Mouse (Mus musculus) heart, postnatal 10 days (tissue): Measurements from ENCODE around the gene Srsf10. TPM values are rescaled to one million over a fixed set of nuclear protein-coding genes. Genes with fewer than 3 reads are reported as not detected.

Experiments
- DNase-seq, 2 experiments: peaks; one replicate each; pipeline ENCODE4 v3.0.0; 2021
- intact Hi-C: fragments of 180-260 bp; cut with DNase I; formaldehyde crosslinking; loops from one replicate; pipeline ENCODE4 v1.15.1; 2025
- total RNA-seq, 2 experiments: library from RNA; stranded (reverse); gene quantifications; 2 replicates each; pipeline ENCODE4 v1.2.3; 2021

Gene Srsf10
- total RNA-seq, 2 experiments from 2014 or later = 61.2 to 64.1 TPM

GRCm38 (mm10) chr4:135853987-135854546 lies 1.5 kb upstream of the Srsf10 start:
- intact Hi-C loops = no loop called here

GRCm38 (mm10) chr4:135854630-135855029 lies 917 bp upstream of the Srsf10 start:
- DNase-seq = no peak
- intact Hi-C loops = no loop called here

More at GRCm38 (mm10) chr4:135853987-135854546, 1.5 kb upstream of the Srsf10 start:
- DNase-seq = no peak

GRCm38 (mm10) chr4:135855080-135855479 lies 467 bp upstream of the Srsf10 start:
- intact Hi-C loops = no loop called here
- DNase-seq = no peak

GRCm38 (mm10) chr4:135856223-135857091 lies 910 bp downstream of the Srsf10 start:
- intact Hi-C loops = loop anchor here (1.0 kb wide), 1 partner anchor 17 kb away; the partner anchor contains the start of gene Pnrc2
- DNase-seq = peak; percentile 74 to 82

GRCm38 (mm10) chr4:135857597-135858186 lies 2.1 kb downstream of the Srsf10 start:
- intact Hi-C loops = no loop called here
- DNase-seq = no peak

- intact Hi-C loops = no loop called here
- no peak for DNase-seq
Measured at GRCm38 (mm10) chr4:135868996-135869395, 13.4 kb downstream of the Srsf10 start.

- DNase-seq = no peak
- intact Hi-C loops = no loop called here
Measured at GRCm38 (mm10) chr4:135870227-135871023, 14.9 kb downstream of the Srsf10 start.

GRCm38 (mm10) chr4:135872015-135872414 lies 16.5 kb downstream of the Srsf10 start:
- DNase-seq = no peak
- intact Hi-C loops = no loop called here

GRCm38 (mm10) chr4:135872589-135873391 lies 17.2 kb downstream of the Srsf10 start:
- intact Hi-C loops = loop anchor here (1.0 kb wide), 1 partner anchor 16 kb away; no protein-coding TSS in a partner anchor
- peak in 1 of 2 experiments; percentile 43 for DNase-seq

- DNase-seq = peak; percentile 93 to 94
- intact Hi-C loops = loop anchor here (1.0 kb wide), 1 partner anchor 17 kb away; no protein-coding TSS in a partner anchor
Measured at GRCm38 (mm10) chr4:135873526-135874202, 18.1 kb downstream of the Srsf10 start, which contains the start of gene Pnrc2. Gene Pnrc2 (minus strand): TSS chr4:135873850.

- no peak for DNase-seq
- intact Hi-C loops = no loop called here
Measured at GRCm38 (mm10) chr4:135874564-135875535, 19.3 kb downstream of the Srsf10 start.

- intact Hi-C loops = no loop called here
- no peak for DNase-seq
Measured at GRCm38 (mm10) chr4:135875546-135875945, 20.0 kb downstream of the Srsf10 start.

GRCm38 (mm10) chr4:135875991-135876582 lies 20.5 kb downstream of the Srsf10 start:
- intact Hi-C loops = loop anchor here (2.0 kb wide), 1 partner anchor 47 kb away; no protein-coding TSS in a partner anchor
- peak; percentile 76 to 80 for DNase-seq

GRCm38 (mm10) chr4:135876583-135877020 lies 21.1 kb downstream of the Srsf10 start:
- intact Hi-C loops = loop anchor here (1.0 to 2.0 kb wide), 2 partner anchors 48 to 75 kb away; no protein-coding TSS in a partner anchor
- DNase-seq = peak; percentile 88 to 89

GRCm38 (mm10) chr4:135877742-135878141 lies 22.2 kb downstream of the Srsf10 start:
- intact Hi-C loops = loop anchor here (1.0 to 2.0 kb wide), 2 partner anchors 49 to 76 kb away; no protein-coding TSS in a partner anchor
- DNase-seq = peak; percentile 55 to 66

GRCm38 (mm10) chr4:135879021-135879420 lies 23.5 kb downstream of the Srsf10 start:
- no peak for DNase-seq
- intact Hi-C loops = no loop called here

GRCm38 (mm10) chr4:135880018-135880417 lies 24.5 kb downstream of the Srsf10 start:
- intact Hi-C loops = no loop called here
- no peak for DNase-seq
